Mouse (Mus musculus) ES-Bruce4 (cell line): ENCODE results near the gene Galntl6. TPM values are rescaled to one million over a fixed set of nuclear protein-coding genes. Genes with fewer than 3 reads are reported as not detected.

ENCODE experiments used
- H3K27ac ChIP-seq: 2 replicates; pipeline ENCODE4 v1.5.1; 2012; ENCODE audit warnings: low read length, inconsistent platforms; ENCODE audit not compliant: insufficient read depth
- H3K27me3 ChIP-seq: 2 replicates; pipeline ENCODE4 v1.6.1; 2012; ENCODE audit warnings: mild to moderate bottlenecking, low read length, inconsistent platforms; ENCODE audit not compliant: control insufficient read depth, poor library complexity, insufficient read depth, severe bottlenecking
- H3K36me3 ChIP-seq: 2 replicates; pipeline ENCODE4 v1.6.1; 2012; ENCODE audit warnings: inconsistent platforms, mild to moderate bottlenecking, low read length, moderate library complexity; ENCODE audit not compliant: control insufficient read depth, poor library complexity, insufficient read depth, severe bottlenecking
- H3K4me1 ChIP-seq: one replicate; pipeline ENCODE4 v1.8.1; 2011; ENCODE audit warnings: low read length; ENCODE audit not compliant: control insufficient read depth, insufficient read depth
- H3K4me3 ChIP-seq: 2 replicates; pipeline ENCODE4 v1.5.1; 2011; ENCODE audit warnings: low read depth, mild to moderate bottlenecking, low read length
- H3K9ac ChIP-seq: 2 replicates; pipeline ENCODE4 v1.6.1; 2012; ENCODE audit warnings: low read depth, mild to moderate bottlenecking, inconsistent platforms; ENCODE audit not compliant: poor library complexity, severe bottlenecking
- H3K9me3 ChIP-seq: replicated peaks from 2 replicates; pipeline ENCODE4 v1.6.1; 2012; ENCODE audit warnings: mild to moderate bottlenecking, low read length, inconsistent platforms; ENCODE audit not compliant: control insufficient read depth, poor library complexity, insufficient read depth, severe bottlenecking
- CTCF ChIP-seq: IDR thresholded peaks from one replicate; pipeline ENCODE4 v1.8.1; 2011; ENCODE audit warnings: low read depth, low read length
- EP300 ChIP-seq: IDR thresholded peaks from 2 replicates; pipeline ENCODE4 v1.6.1; 2011; ENCODE audit warnings: low read depth, low read length; ENCODE audit not compliant: insufficient read depth
- POLR2A ChIP-seq: IDR thresholded peaks from one replicate; pipeline ENCODE4 v1.8.1; 2011; ENCODE audit warnings: low read length; ENCODE audit not compliant: insufficient read depth
- polyA plus RNA-seq: library from polyadenylated mRNA; stranded (reverse); fragments of >200 nt; gene quantifications from 2 replicates; pipeline ENCODE4 v1.2.4, GENCODE M21; 2011; ENCODE audit warnings: low read depth; ENCODE audit not compliant: missing spikeins, insufficient read depth, insufficient read length

Gene Galntl6
- polyA plus RNA-seq, 1 experiment, result not detected

DNA sequence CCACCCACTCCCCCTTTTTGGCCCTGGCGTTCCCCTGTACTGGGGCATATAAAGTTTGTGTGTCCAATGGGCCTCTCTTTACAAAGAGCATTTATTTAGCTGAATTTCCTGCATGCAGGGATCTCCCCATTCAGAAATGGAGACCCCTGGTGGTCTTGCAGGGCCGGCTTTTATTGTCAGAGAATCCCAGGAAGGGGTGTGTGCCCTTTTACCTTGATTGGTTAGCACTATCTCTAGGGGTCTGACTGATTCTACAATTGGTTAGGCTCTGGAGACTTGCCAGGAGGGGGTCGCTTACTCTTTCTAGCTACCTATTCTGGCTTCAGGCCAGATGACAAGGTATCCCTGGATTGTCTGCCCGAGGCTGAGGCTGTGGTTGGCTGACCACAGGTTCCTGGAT, 1119.0 kb downstream of the Galntl6 start:
- H3K9me3 ChIP-seq, result no peaks in the 10 kb centered on the region
- H3K9ac ChIP-seq, result no peak overlapping the region
- TF ChIP-seq EP300 (no peak), POLR2A (no peak), CTCF (no peak)
- H3K27ac ChIP-seq, result no peak overlapping the region
- no peaks in the 10 kb centered on the region for H3K36me3 ChIP-seq
- H3K4me1 ChIP-seq, result peaks cover 4% of the 10 kb centered on the region
- no peak overlapping the region for H3K4me3 ChIP-seq
- no peaks in the 10 kb centered on the region for H3K27me3 ChIP-seq

- Histone ChIP-seq H3K9ac (no peak overlapping the region), H3K27me3 (no peaks in the 10 kb centered on the region), H3K4me1 (peaks cover 4% of the 10 kb centered on the region), H3K4me3 (no peak overlapping the region), H3K27ac (no peak overlapping the region), H3K36me3 (no peaks in the 10 kb centered on the region), H3K9me3 (no peaks in the 10 kb centered on the region)
- no peak for TF ChIP-seq EP300
- no peak for TF ChIP-seq CTCF
- TF ChIP-seq POLR2A, result no peak
These were observed 1120.2 kb downstream of the Galntl6 start for GRCm38 (mm10) chr8:57792246-57792645.

DNA sequence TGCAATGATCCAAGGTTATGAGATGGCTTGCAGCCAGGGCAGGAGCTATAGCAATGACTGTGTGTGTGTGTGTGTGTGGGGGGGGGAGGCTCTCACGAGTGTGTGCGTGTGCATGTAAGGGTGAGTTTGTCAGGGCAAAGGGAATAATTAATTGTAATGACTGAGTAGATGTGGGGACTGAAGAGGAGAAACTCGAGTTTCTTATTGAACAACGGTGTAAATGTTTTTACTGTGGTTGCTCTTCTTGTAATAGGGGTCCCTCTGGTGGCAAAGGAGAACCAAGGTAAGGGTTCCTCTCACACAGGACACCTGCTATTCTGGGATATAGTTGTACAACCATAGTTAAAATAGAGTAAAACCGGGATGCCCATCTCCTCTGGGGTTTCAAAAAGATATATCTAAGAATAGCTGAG, 1121.1 kb downstream of the Galntl6 start:
- peaks cover 4% of the 10 kb centered on the region for H3K4me1 ChIP-seq
- H3K27me3 ChIP-seq, result no peaks in the 10 kb centered on the region
- H3K27ac ChIP-seq, result no peak overlapping the region
- no peak overlapping the region for H3K9ac ChIP-seq
- H3K4me3 ChIP-seq, result no peak overlapping the region
- H3K36me3 ChIP-seq, result no peaks in the 10 kb centered on the region
- TF ChIP-seq EP300 (no peak), POLR2A (no peak), CTCF (no peak)
- no peaks in the 10 kb centered on the region for H3K9me3 ChIP-seq

DNA sequence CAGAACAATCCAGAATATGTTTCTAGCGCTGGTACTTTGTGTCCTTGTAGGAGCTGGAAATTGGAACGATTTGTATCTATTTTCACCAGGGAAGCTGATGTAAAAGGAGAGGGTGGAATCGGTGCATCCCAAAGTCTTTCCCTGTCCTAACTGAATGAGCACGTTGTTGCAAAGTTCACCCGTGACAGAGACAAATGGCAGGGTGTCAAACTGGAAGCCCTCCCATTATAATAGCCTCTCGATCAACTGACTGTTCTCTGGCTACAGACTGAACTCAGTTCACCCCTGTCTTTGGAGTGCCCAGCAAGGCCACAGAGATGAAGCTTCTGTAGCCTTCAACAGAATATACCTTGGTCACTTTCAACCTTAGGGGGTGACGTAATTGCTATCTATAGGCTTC, 1132.9 kb downstream of the Galntl6 start:
- no peaks in the 10 kb centered on the region for H3K36me3 ChIP-seq
- no peak overlapping the region for H3K4me3 ChIP-seq
- no peaks in the 10 kb centered on the region for H3K4me1 ChIP-seq
- H3K27me3 ChIP-seq, result no peaks in the 10 kb centered on the region
- TF ChIP-seq CTCF (no peak), POLR2A (no peak), EP300 (no peak)
- no peak overlapping the region for H3K27ac ChIP-seq
- no peaks in the 10 kb centered on the region for H3K9me3 ChIP-seq
- no peak overlapping the region for H3K9ac ChIP-seq

- TF ChIP-seq CTCF (no peak), POLR2A (no peak), EP300 (no peak)
- Histone ChIP-seq H3K4me1 (no peaks in the 10 kb centered on the region), H3K27ac (no peak overlapping the region), H3K36me3 (no peaks in the 10 kb centered on the region), H3K27me3 (no peaks in the 10 kb centered on the region), H3K9me3 (no peaks in the 10 kb centered on the region), H3K4me3 (no peak overlapping the region), H3K9ac (no peak overlapping the region)
These were observed 1134.3 kb downstream of the Galntl6 start for GRCm38 (mm10) chr8:57777988-57778721.

- Histone ChIP-seq H3K4me1 (no peaks in the 10 kb centered on the region), H3K36me3 (no peaks in the 10 kb centered on the region), H3K9me3 (no peaks in the 10 kb centered on the region), H3K4me3 (no peak overlapping the region), H3K27ac (no peak overlapping the region), H3K27me3 (no peaks in the 10 kb centered on the region), H3K9ac (no peak overlapping the region)
- TF ChIP-seq CTCF (no peak), EP300 (no peak), POLR2A (no peak)
These were observed 1135.7 kb downstream of the Galntl6 start for GRCm38 (mm10) chr8:57776723-57777122.

DNA sequence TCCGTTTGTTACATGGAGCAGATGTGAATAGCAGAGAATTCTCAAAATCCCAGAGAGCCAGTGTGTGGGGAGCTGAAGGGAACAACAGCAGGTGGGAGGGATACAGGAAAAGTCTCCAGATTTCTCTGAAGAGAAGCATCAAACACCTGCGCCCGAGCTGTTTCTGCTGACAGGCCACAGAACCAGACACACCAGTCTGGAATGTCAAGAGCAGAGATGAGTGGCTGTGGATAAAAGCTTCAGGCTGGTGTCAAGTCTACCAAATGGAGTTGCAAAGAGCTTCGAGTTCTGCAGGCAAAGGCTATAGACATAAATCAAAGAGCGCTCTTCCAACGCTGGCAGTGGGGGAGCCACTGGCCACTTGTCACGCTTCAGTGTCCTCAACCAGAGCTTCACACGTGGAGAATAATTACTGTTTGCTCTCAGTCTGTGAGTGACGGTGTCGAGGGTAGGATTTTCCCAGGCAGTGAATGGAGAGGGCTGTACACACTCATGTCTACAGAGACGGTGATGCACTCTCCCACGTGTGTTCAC, 1139.6 kb downstream of the Galntl6 start:
- no peak overlapping the region for H3K9ac ChIP-seq

More for the DNA sequence above, 1139.6 kb downstream of the Galntl6 start:
- Histone ChIP-seq H3K9me3 (no peaks in the 10 kb centered on the region), H3K4me1 (no peaks in the 10 kb centered on the region), H3K36me3 (no peaks in the 10 kb centered on the region), H3K27ac (no peak overlapping the region), H3K27me3 (no peaks in the 10 kb centered on the region), H3K4me3 (no peak overlapping the region)
- TF ChIP-seq EP300 (no peak), CTCF (no peak), POLR2A (no peak)
